Mouse (Mus musculus) left cerebral cortex, adult 9 months (tissue): ENCODE data around the gene Tex52.

Experiments
- DNase-seq, 2 experiments: peaks; one replicate each; pipeline ENCODE4 v3.0.0; 2022; ENCODE audit warnings: low spot score in 2 of 2

Gene Tex52

GRCm38 (mm10) chr6:128429300-128429699, 54.0 kb downstream of the Tex52 start:
- DNase-seq, result no peak

DNA sequence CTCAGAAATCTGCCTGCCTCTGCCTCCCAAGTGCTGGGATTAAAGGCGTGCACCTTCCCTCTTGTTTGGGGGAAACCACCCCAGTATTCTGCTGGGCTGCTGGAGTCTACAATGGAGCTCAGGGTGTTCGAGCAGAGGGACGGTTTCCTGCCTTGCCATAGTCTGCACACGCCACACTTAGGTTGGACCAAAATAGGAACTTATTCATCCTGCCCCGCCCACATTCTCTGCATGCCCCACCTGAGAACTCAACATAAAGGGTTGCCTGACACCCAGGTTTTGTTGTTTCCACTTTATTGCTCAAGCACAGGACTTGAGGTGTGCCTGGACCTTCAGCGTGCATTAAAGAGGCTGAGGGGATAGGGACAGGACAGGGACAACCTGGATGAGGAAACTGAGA, 54.6 kb downstream of the Tex52 start:
- DNase-seq, result no peak

DNA sequence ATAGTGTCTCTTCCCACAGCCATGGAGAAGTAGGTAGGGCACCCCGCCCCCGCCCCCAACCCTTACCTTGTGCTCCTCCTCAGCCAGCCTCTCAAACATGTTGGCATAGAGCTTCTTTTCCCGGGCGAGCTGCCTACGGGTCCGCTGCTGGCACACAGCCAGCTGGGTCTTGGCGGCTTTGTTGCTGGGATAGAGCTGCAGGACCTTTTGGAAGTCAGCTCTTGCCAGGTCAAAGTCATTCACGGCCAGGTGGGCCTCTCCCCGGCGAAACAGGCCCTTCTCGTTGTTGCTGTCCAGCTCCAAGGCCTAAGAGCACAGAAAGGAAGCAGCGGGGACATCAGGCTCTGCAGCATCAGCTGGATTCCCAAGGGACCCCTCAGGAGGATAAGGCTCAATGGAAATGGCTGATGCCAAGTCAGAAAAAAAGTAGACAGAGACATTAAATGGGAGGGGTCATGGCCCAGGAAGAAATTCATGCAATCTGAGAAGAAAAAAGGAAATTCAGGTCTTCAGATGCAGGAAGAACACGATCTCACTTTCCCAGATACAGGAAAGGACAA, 57.2 kb downstream of the Tex52 start:
- no peak for DNase-seq

GRCm38 (mm10) chr6:128433566-128433965, 58.3 kb downstream of the Tex52 start:
- DNase-seq, result no peak
